Mouse (Mus musculus) testis, adult 10 weeks (tissue): ENCODE data around the gene Tmem9b. TPM values are rescaled to one million over a fixed set of nuclear protein-coding genes. Genes with fewer than 3 reads are reported as not detected.

Experiments
- polyA plus RNA-seq: library from polyadenylated mRNA; stranded (reverse); fragments of 350-450 nt; fragmentation: Illumina TruSeq; extraction: RNeasy Lipid Tissue Mini Kit (QIAGEN cat#74804); gene quantifications from one replicate; pipeline ENCODE4 v1.2.3, GENCODE M21; 2014; ENCODE audit warnings: low read depth, low replicate concordance

Tmem9b gene
- polyA plus RNA-seq: 42.8 TPM

DNA sequence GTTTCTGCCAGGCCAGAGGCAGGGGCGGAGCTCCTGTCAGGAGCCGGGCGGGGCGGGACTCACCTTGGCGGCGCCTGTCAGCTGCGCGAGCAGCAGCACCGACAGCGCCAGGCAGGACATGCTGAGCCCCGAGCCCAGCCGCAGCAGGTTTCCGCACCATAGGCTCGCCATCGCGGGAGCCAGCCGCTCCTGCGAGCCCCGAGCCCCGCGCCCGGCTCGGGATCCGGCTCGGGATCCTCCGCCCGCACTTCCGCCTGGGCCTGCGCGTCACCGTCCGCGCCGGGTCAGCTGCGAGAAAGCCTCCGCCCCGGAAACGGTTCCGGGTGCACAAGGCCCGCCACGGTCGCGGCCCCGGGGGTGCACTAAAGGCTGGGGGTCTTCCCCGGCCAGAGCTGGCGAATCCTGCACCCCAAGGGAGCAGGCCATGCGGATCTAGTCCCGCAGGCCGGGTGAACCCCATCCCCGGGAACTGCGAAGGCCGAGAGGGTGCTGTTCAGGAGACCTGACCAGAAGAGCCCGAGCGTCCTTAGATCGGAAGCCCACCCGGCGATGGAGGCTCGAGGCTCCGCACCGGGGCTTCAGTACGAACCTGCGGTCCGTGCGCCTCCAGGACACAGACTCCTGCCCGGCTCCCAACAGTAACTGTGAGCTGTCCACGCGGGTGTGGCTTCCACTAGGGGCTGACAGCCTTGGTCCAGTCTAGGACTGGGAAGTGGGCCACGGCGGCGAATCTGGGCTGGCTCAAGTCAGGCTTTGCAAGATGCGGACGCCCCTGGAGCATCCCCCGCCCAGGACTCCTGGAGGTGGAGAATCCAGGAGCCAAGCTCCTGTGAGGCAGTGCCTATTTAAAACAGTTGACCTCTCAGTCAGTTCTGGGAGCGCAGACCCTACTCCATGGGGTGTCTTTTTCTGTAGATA, at the start of gene Tmem9b:
Gene Tmem9b (minus strand): TSS at position 868 of the 918 bp plus-strand sequence.

DNA sequence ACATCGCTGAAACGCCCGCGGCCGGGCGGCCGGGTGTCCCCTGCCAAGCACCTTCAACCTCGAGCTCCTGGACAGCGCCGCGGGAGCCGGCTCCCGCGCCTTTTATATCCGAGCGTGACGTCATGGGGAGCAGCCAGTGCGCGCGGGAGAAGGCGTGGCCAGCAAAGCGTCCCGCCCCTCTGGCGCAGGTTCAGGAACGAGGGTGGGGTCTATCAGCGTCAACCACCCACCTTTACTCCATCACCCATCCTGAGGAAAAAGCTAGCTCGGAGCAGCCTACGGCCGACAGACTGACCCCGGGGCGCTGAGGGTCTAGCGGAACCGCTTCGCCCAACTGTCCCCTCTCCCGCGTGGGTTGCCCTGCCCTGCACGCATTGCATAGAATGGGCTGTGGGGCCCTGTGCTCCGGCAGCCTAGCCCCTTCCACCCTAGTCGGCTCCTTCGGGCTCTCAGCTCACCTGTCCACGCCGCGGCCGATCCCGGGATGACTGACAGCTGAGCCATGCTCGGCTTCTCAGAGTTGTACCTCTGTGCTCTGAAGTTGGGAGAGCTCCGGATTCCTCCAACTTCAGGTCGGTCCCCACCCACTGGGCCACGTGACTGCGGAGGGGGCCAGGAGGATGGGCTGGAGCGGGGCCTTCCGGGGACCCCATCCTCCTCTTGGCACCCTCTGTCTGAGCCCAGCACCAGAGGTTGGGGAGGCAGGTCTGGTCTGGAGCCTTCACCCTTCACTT, 29.0 kb upstream of the Tmem9b start, which contains the start of gene Nrip3:
Gene Nrip3 (minus strand): TSS at position 556 of the 734 bp plus-strand sequence.

DNA sequence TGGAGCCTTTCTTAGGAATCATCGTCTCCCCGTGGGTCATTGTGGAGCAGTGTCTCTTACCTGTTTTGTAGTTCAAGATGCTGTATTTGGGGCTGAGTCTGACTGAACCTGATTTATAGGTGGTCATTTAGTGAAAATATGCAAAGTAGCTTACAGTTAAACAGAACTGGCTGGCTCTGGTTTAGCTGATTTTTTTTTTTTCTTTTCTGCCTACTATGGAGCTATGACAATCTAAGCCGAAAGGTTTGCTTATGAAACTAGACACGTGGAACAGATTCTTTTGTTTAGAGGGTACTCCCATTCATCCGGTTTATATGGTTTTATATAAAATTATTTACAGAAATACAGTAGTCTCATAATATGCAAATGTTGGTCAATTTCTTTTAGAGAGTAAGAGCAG, 21.0 kb downstream of the Tmem9b start, which contains the start of gene Ascl3:
Gene Ascl3 (minus strand): TSS at position 101 of the 400 bp plus-strand sequence.

DNA sequence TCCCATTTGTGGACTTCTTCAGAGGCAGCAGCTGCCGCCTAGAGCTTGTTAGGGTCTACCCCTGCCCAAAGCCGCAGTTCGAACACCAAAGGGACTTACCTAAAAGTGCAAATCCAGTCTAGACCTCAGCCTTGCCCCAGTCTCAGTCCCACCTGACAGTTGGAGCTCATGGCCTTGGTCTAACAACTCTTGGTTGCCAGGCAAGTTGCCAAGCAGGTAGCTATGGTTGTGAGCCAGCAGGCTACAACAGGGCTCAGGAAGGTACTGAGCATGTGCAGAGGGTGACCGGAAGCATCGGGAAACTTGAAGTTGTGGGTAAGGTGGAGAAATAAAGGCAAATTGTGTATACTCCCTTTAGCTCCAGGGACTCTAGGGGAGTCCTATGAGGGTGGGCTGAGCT, 29.0 kb downstream of the Tmem9b start, which contains the start of gene BC051019:
Gene BC051019 (minus strand): TSS at position 154 of the 400 bp plus-strand sequence.

DNA sequence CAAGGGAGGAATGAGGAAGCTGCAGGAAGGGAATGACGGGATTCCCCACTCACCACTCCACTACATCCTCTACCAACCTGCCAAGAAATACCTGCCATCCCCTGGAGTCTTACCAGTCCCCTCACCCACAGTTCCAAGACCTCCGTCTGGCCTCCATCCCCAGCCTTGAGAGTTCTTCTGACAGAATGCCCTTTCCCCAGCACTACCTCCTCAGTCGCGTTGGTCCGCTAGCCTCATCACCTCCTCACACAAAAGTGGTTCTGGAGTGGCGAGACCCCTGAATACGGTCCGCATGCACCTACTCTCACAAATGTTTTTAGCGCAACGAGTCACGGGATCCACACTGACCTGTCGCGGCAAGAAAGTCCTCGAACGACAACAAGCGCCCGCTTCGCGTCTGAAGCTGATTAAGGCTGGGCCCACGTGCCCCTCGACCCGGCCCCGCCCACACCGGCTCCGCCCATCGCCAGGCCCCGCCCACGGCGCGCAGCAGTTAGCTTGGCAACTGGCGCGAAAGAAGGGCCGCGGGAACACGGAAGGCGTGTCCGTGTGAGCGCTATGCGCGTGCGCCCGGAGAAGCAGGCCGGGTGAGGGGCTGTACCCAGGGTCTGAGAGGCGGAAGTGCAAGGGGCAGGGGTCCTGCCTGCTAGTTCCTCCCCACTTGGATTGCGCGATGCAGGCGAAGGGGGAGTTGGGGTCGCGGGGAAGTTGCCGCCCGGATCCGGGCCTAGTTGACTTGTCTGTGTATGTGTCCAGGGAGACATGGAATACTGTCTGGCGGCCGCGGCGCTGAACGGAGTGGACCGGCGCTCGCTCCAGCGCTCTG, 49.3 kb downstream of the Tmem9b start, which contains the start of the genes St5 and Akip1:
Gene St5 (minus strand): TSS at position 416 of the 826 bp plus-strand sequence.
Gene Akip1 (plus strand): TSS at position 501 of the 826 bp plus-strand sequence.

Other genes starting within 250 kb of the Tmem9b start
- gene Trim66, start 244.7 kb downstream of the Tmem9b start, polyA plus RNA-seq: 4.0 TPM
- gene Rpl27a, start 233.7 kb downstream of the Tmem9b start, polyA plus RNA-seq: 41.8 TPM
- gene St5, start 49.3 kb downstream of the Tmem9b start, polyA plus RNA-seq: 23.1 TPM
- gene Akip1, start 49.2 kb downstream of the Tmem9b start, polyA plus RNA-seq: 33.1 TPM
- gene BC051019, start 29.0 kb downstream of the Tmem9b start, polyA plus RNA-seq: not detected
- not detected for gene Ascl3, start 21.1 kb downstream of the Tmem9b start, polyA plus RNA-seq
- 5.7 TPM for gene Nrip3, start 29.1 kb upstream of the Tmem9b start, polyA plus RNA-seq
- gene Scube2, start 112.8 kb upstream of the Tmem9b start, polyA plus RNA-seq: 8.0 TPM
- gene Dennd5a, start 207.6 kb upstream of the Tmem9b start, polyA plus RNA-seq: 39.2 TPM
- gene Tmem41b, start 234.1 kb upstream of the Tmem9b start, polyA plus RNA-seq: 156 TPM